Mouse (Mus musculus): ENCODE measurements around the gene Fxn.

The Fxn gene

GRCm38 (mm10) chr19:24280601-24281228 is at the start of gene Fxn:
Fxn (minus strand) TSS chr19:24280605.
- DNase-seq (ENCODE audit: extremely low read depth, insufficient read length, low spot score) = no peak

- no peak for DNase-seq (ENCODE audit: extremely low read depth, insufficient read length, low spot score)
These were observed 47.5 kb upstream of the Fxn start for GRCm38 (mm10) chr19:24327921-24328320.

DNA sequence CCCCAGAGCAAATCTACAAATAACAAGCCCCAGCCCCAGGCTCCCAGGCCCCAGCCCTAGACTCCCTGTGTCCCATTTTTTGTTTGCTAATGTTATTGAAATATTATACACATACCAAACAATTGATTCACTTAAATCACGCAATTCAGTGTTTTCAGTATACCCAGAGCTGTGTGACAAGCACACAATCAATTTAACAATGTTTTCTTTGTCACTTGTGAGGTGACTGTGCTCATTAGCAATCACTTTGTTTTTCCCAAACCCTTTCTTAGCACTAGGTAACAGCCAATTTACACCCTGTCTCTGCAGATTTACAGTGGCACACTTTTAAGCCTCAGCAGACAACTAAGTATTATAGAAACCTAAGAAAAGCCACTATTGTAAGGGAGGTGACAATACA is 46.6 kb upstream of the Fxn start:
- DNase-seq (ENCODE audit: extremely low read depth, insufficient read length, low spot score) = no peak

DNA sequence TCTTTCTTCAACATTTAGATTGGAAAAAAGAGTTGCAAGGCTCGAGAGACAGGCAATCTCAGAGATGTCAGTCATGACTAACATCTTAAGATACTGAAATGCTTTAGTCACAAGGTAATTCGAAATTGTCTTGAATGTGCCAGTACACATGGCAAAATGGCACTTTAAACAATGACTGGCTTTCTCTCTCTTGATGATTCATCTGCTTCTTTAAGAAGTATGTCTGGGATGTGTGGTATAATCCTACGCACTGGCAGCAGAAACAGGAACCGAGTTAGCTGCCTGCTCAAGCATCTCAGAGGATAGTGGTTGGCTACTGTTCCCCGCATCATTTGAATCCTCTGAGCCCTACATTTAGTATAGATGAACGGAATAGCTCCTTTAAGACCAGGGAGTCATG is 45.3 kb upstream of the Fxn start:
- DNase-seq (ENCODE audit: extremely low read depth, insufficient read length, low spot score) = peak; percentile 15

DNA sequence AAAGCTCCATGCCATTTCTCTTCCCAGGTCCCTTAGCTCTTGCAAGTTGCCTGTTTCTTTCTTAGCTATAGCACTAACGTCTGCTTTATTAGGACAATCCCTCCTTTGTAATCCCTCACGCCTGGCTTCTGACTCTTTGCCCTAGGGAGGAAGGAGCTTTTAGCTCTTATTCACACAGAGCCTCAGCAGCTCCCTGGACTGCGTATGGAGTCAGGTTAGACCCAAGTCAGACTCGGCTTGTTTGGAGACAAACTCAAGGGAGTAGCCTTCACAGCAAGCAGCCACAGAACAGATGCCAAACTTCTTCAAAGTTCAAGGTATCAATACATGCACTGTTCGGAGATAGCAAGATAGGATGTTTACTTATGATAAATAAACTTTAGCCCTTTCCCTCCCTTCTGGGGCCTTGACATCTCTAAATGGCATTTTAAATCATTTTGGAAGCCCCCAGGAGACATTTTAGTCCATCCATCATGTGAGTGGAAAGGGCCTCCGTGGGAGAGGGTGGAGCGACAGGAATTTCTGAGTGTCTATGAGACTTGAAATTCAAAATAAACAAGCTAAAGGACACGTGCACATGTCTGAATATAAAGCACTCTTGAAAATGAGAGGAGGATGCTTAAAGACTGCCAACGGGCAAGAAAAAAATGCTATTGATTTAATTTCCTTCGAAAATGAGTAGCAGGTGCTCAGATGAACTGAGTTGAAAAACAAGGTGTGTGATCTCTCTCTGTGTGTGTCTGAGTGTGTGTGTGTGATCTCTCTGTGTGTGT is 43.6 kb upstream of the Fxn start:
- no peak for DNase-seq (ENCODE audit: extremely low read depth, insufficient read length, low spot score)

DNA sequence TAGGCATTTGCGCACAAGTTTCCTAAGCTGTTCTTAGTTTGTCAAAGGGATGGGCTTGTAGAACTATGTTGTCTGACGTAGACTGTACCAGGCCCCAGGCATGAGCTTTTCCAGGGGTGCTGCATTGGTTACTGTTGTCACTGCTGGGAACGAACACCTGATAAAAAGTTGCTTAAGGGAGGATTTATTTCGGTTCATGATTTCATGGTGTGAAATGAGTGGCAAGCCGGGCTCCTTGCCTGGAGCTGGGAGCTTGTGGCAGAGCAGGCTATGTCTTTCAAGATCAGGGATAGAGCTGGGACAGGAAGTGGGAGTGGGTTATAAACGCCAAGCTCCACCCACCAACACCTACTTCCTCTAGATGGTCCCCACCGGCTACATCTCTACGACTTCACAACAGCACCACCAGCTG is 41.5 kb upstream of the Fxn start:
- no peak for DNase-seq (ENCODE audit: extremely low read depth, insufficient read length, low spot score)

- no peak for DNase-seq (ENCODE audit: extremely low read depth, insufficient read length, low spot score)
These were observed 41.0 kb upstream of the Fxn start for GRCm38 (mm10) chr19:24321211-24321899.

DNA sequence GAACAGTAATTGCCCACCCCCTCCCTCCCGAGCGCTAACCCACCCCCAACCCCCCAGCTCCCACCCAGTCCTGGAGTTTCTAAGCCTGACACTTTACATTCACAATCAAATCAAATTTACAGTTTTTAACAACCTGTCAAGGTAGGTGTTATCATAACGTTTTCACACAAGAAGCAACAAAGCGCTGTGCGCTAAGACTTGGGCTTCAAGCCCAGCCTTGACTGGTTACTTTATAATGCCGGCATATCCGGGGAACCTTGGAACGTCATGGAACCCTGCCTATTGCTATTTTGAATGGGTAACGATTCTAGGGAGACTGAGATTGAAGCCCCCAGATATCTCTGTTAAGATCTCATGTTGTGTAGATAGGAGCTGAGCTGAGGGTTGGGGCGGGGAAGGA is 37.8 kb upstream of the Fxn start:
- DNase-seq (ENCODE audit: extremely low read depth, insufficient read length, low spot score) = no peak

DNA sequence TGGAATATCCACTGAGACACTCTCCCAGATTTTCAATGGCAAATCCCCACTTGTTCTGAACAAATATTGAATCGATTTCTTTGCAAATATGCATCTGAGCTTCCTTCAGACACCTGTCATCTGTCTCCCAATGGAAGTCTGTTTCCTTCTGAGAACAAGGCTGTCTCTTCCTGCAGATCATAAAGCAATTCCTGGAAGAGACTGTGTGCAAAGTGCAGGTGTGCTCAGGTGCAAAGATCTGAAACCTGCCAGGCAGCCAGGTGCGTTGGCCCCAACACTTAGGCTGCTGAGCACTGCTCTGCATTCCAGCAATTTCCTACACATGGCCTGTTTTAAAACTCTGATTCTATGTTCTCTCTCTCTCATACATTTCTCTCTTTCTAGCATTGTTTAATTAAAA is 37.3 kb upstream of the Fxn start:
- DNase-seq (ENCODE audit: extremely low read depth, insufficient read length, low spot score) = no peak

- DNase-seq (ENCODE audit: extremely low read depth, insufficient read length, low spot score) = no peak
These were observed 36.7 kb upstream of the Fxn start for GRCm38 (mm10) chr19:24317038-24317591.

DNA sequence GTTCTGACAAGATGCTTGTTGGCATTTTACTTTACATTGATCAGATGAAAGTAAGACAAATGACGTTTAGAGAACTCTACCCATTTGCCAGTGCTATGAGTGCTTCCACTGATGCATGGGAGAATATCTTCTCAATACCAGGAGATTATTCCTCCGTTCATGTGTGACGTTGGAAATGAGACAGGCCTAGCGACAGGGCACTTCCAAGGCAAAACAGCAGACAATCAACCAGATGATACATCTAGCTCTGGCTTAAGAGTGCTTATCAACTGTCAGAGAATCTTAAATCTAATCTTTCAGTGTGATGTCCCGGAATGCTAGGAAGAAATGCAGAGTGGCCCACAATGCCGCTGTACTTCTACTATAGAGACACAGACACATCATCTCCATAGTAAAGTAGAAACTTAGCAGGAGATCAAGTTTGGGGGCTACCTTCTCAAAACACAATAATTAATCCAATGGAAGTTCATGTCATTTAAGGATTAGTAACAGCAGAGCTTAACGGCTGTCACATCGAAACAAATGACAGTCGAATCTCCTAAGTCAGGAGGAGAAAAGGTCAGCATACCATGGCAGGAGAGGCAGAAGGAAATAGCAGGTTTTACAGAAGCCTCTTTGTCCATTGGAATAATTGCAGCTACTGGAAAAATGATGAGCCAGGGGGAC is 35.8 kb upstream of the Fxn start:
- no peak for DNase-seq (ENCODE audit: extremely low read depth, insufficient read length, low spot score)

- no peak for DNase-seq (ENCODE audit: extremely low read depth, insufficient read length, low spot score)
These were observed 34.8 kb upstream of the Fxn start for GRCm38 (mm10) chr19:24315234-24315633.

DNA sequence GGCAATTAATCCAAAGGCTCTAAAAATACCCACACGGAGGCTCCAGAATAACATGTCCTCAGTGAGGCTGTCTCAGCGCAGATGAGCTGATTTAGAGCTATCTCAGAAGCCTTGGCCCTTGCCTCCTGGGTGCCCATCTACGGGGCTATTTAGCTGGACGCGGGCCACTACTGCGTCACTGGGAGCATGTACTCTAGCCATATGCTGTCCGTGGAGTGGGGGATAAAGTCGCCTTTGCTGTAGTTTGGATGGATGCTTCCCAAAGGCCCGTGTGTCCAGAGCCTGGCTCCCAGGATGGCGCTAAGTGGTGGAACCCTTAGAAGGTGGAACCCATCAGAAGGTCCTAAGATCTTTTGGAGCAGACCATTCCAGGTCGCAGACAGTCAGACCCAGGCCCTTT is 34.3 kb upstream of the Fxn start:
- no peak for DNase-seq (ENCODE audit: extremely low read depth, insufficient read length, low spot score)

- no peak for DNase-seq (ENCODE audit: extremely low read depth, insufficient read length, low spot score)
These were observed 32.3 kb upstream of the Fxn start for GRCm38 (mm10) chr19:24312556-24313342.

DNA sequence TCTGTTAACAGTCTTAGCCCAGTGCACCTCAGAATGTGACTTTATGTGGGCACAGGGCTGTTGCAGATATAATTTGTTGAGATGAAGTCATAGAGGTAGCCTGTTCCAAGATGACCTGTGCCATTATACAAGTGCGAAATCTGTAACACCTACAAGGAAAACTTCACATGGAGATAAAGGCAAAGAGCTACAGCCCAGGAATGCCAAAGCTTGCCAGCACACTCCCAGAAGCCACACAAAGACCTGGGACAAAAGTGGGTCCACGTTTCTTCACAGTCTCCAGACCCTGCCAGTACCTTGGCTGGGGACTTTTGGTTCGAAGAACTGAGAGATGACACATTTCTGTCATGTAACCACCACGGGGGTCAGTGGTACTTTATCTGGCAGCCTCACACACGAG is 31.6 kb upstream of the Fxn start:
- no peak for DNase-seq (ENCODE audit: extremely low read depth, insufficient read length, low spot score)

- no peak for DNase-seq (ENCODE audit: extremely low read depth, insufficient read length, low spot score)
These were observed 27.9 kb upstream of the Fxn start for GRCm38 (mm10) chr19:24308305-24308705.

GRCm38 (mm10) chr19:24307271-24308221 is 27.1 kb upstream of the Fxn start:
- DNase-seq (ENCODE audit: extremely low read depth, insufficient read length, low spot score) = no peak

- DNase-seq (ENCODE audit: extremely low read depth, insufficient read length, low spot score) = no peak
These were observed 25.9 kb upstream of the Fxn start for GRCm38 (mm10) chr19:24306351-24306750.

DNA sequence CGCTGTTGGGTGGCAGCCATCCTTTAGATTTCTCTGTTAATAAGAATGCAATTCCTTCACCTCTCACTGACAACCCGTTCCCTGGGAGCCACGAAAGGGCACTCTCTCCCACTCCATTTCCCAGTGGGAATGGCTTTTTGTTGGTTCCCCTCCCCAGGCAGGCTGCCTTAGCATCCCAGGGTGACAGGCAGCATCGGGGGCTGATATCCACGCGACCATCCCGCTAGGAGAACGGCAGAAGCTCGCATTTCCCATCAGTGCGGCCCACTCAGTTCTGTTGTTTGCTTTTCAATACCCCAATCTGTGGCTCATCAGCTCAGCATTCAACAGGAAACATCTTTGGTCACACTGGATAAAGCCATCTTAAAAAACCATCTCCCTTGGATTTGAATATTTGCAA is 21.8 kb upstream of the Fxn start:
- DNase-seq (ENCODE audit: extremely low read depth, insufficient read length, low spot score) = no peak
